Mouse (Mus musculus) bone marrow, adult 2 months (tissue): Measurements from ENCODE around the gene Parp8.

Experiments used
- CTCF ChIP-seq: fragments of 200-500 bp; IDR thresholded peaks from 2 replicates; pipeline ENCODE4 v1.5.1; 2011; ENCODE audit warnings: low read length, control low read depth; ENCODE audit not compliant: control insufficient read depth, insufficient read depth
- POLR2A ChIP-seq: fragments of 200-500 bp; IDR thresholded peaks from 2 replicates; pipeline ENCODE4 v1.6.1; 2011; ENCODE audit warnings: low read depth, mild to moderate bottlenecking, control low read depth, low read length, borderline replicate concordance; ENCODE audit not compliant: control insufficient read depth

DNA sequence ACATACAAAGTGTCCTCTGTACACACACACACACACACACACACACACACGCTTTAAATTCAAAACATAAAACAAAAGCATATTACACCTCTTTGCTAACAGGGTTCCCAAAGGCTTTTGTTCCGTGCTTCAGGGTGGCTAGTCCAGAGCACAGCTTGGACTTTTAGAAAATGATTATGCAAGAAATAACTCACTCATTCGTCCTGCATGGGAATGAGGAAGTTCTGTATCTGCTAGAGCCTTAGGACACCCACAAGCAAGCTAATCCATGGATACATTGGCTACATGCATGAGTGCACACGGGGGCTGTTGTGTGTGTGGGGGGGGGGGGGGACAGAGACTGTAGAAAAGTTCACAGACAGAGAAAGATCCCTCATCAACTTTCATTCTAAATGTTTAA, 75.8 kb downstream of the Parp8 start:
- TF ChIP-seq CTCF, result no peak
- TF ChIP-seq POLR2A, result no peak
